Mouse (Mus musculus) heart, adult 2 months (tissue): ENCODE measurements around the gene Klhdc7b. TPM values are rescaled to one million over a fixed set of nuclear protein-coding genes. Genes with fewer than 3 reads are reported as not detected.

Experiments used
- DNase-seq, 2 experiments: peaks; one replicate each; pipeline ENCODE4 v3.0.0; 2021
- H3K27ac ChIP-seq: fragments of 200-600 bp; 2 replicates; pipeline ENCODE4 v1.8.1; 2022
- H3K27me3 ChIP-seq: fragments of 200-500 bp; 2 replicates; pipeline ENCODE4 v1.6.1; 2012; ENCODE audit warnings: mild to moderate bottlenecking, low read length, inconsistent platforms, mixed read lengths; ENCODE audit not compliant: control insufficient read depth, insufficient read depth
- H3K36me3 ChIP-seq: fragments of 200-500 bp; 2 replicates; pipeline ENCODE4 v1.6.1; 2012; ENCODE audit warnings: low read length, inconsistent platforms; ENCODE audit not compliant: control insufficient read depth, insufficient read depth
- H3K4me1 ChIP-seq: fragments of 200-500 bp; 2 replicates; pipeline ENCODE4 v1.6.1; 2011; ENCODE audit warnings: low read length; ENCODE audit not compliant: control insufficient read depth, insufficient read depth
- H3K4me3 ChIP-seq: fragments of 200-600 bp; 2 replicates; pipeline ENCODE4 v1.8.1; 2022
- H3K79me2 ChIP-seq: fragments of 200-500 bp; replicated peaks from 2 replicates; pipeline ENCODE4 v1.6.1; 2012; ENCODE audit warnings: mild to moderate bottlenecking, inconsistent platforms, low read length, moderate library complexity, mixed read lengths; ENCODE audit not compliant: control insufficient read depth, insufficient read depth
- H3K9ac ChIP-seq: fragments of 200-500 bp; 2 replicates; pipeline ENCODE4 v1.6.1; 2012; ENCODE audit warnings: low read depth, mild to moderate bottlenecking, control low read depth, inconsistent platforms, low read length, mixed read lengths
- CTCF ChIP-seq: fragments of 200-600 bp; IDR thresholded peaks from 2 replicates; pipeline ENCODE4 v1.8.1; 2022; ENCODE audit warnings: antibody characterized with exemption, mild to moderate bottlenecking, moderate library complexity
- EP300 ChIP-seq: fragments of 200-500 bp; IDR thresholded peaks from 2 replicates; pipeline ENCODE4 v1.6.1; 2011; ENCODE audit warnings: low read depth, low read length, control low read depth; ENCODE audit not compliant: insufficient read depth
- POLR2A ChIP-seq: fragments of 200-500 bp; IDR thresholded peaks from 2 replicates; pipeline ENCODE4 v1.6.1; 2011; ENCODE audit warnings: mild to moderate bottlenecking, low read depth, low read length, control low read depth; ENCODE audit not compliant: insufficient read depth
- WGBS: fragments of 180-500 bp; shearing (Covaris S2); methylation state at CpG from one replicate; pipeline ENCODE4 v1.1.7; 2018; 5-methylcytosine and 5-hydroxymethylcytosine counted together
- intact Hi-C: fragments of 180-260 bp; cut with DNase I; formaldehyde crosslinking; loops from one replicate; pipeline ENCODE4 v1.15.1; 2025
- long read RNA-seq: library from polyadenylated mRNA; stranded (forward); transcript quantifications from one replicate; pipeline ENCODE4 v2.0.0, GENCODE M21; 2021
- polyA plus RNA-seq: library from polyadenylated mRNA; depleted of rRNA; stranded (reverse); fragments of >200 nt; gene quantifications from 2 replicates; pipeline ENCODE4 v1.2.3, GENCODE M21; 2012; rRNA removed
- total RNA-seq, 2 experiments: library from RNA; stranded (reverse); gene quantifications; 2 replicates each; pipeline ENCODE4 v1.2.3; 2021

Gene Klhdc7b
- total RNA-seq = not detected
- polyA plus RNA-seq = not detected in 2 replicates
- long read RNA-seq = 0 reads

DNA sequence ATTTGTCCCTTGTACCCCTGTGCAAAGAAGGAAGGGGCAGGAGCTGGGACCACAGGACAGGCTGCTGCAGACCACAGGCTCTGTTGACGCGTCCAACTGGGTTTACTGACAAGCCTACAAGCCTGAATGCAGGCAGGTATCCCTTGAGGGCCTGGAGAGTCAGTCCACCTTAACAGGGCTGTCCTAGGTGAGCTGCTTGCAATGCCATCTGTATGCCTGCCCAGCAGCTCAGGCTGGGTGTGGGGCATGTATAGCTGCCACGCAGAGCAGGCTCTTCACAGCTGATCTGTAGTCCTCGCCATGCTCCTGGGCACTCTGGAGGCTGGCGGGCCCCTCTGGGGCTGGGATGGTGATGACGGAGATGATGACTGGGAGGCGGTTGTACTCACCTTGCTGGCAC lies at the start of gene Klhdc7b:
Gene Klhdc7b, plus strand, starts transcription at position 301 of the 400 bp plus-strand sequence.
- Histone ChIP-seq H3K4me3 (no peak within 1 kb of the TSS), H3K79me2 (no peaks in the 10 kb centered on the region), H3K9ac (no peak within 1 kb of the TSS), H3K4me1 (no peaks in the 10 kb centered on the region), H3K27ac (no peak within 1 kb of the TSS), H3K36me3 (no peaks in the 10 kb centered on the region), H3K27me3 (no peaks in the 10 kb centered on the region; the same call in 1 of the 2 replicates)
- TF ChIP-seq CTCF (no peak), EP300 (no peak), POLR2A (no peak)
- intact Hi-C loops = no loop called here
- WGBS = 82% methylated on average over 7 of the region's 7 CpGs
- DNase-seq = no peak

DNA sequence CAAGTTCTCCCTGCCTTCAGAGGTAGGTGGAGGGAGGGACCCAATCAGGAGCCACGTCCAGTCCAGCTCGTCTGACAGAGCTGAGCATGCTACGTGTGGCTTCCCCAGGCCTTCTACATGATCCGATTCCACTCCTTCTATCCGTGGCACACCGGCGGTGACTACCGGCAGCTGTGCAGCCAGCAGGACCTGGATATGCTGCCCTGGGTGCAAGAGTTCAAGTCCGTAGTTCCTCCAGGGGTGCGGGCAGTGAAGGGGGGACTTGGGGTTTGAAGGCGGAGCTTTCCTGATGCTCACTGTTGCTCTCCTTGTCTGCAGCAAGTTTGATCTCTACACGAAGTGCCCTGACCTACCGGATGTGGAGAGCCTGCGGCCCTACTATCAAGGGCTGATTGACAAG lies 48.3 kb upstream of the Klhdc7b start:
- 84% methylated on average over 14 of the region's 14 CpGs for WGBS
- Histone ChIP-seq H3K4me3 (no peak overlapping the region), H3K79me2 (no peaks in the 10 kb centered on the region), H3K36me3 (no peaks in the 10 kb centered on the region), H3K4me1 (no peaks in the 10 kb centered on the region), H3K27ac (no peak overlapping the region), H3K9ac (no peak overlapping the region), H3K27me3 (no peaks in the 10 kb centered on the region)
- no peak for DNase-seq
- TF ChIP-seq POLR2A = no peak
- no peak for TF ChIP-seq EP300
- no peak for TF ChIP-seq CTCF
- intact Hi-C loops = no loop called here

DNA sequence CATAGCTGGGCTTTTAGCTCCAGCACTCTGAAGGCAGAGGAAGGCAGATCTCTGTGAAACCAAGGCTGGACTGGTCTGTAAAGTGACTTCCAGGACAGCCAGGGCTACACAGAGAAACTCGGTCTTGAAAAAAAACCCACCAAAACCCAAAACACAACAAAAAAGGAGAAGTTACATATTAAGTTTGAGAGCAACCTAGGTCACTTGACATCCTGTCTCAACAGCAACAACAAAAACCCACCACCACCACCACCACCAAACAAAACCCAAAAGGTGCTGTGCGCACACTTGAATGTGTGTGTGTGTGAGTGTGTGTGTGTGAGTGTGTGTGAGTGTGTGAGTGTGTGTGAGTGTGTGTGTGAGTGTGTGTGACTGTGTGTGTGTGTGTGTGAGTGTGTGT lies 45.0 kb upstream of the Klhdc7b start:
- Histone ChIP-seq H3K79me2 (no peaks in the 10 kb centered on the region), H3K4me1 (no peaks in the 10 kb centered on the region), H3K27ac (no peak overlapping the region), H3K9ac (no peak overlapping the region), H3K27me3 (no peaks in the 10 kb centered on the region), H3K36me3 (no peaks in the 10 kb centered on the region), H3K4me3 (no peak overlapping the region)
- DNase-seq = no peak
- WGBS = 87% methylated on average over 2 of the region's 2 CpGs
- TF ChIP-seq EP300 = no peak
- no peak for TF ChIP-seq POLR2A
- no peak for TF ChIP-seq CTCF
- intact Hi-C loops = loop anchor here (5.0 kb wide), 1 partner anchor 193 kb away; no protein-coding TSS in a partner anchor

DNA sequence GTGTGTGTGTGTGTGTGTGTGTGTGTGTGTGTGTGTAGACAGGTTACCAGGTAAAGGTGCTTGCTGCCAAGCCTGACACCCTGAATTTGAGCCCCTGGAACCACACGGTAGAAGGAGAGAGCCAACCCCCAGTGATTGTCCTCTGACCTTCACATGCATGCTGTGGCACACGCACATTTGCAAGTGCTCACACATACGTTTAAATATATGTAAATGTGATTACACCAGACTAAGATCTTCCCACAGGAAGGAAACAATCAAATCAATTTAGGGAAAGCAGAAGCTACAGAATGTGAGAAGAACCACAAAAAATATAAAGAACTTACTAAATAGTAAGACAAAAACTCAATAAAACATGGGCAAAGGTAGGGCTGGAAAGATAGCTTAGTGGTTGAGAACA lies 44.6 kb upstream of the Klhdc7b start:
- Histone ChIP-seq H3K27ac (no peak overlapping the region), H3K4me1 (no peaks in the 10 kb centered on the region), H3K4me3 (no peak overlapping the region), H3K27me3 (no peaks in the 10 kb centered on the region), H3K79me2 (no peaks in the 10 kb centered on the region), H3K9ac (no peak overlapping the region), H3K36me3 (no peaks in the 10 kb centered on the region)
- no peak for DNase-seq
- intact Hi-C loops = loop anchor here (5.0 kb wide), 1 partner anchor 192 kb away; no protein-coding TSS in a partner anchor
- WGBS = 71% methylated on average over 3 of the region's 3 CpGs
- TF ChIP-seq CTCF = no peak
- no peak for TF ChIP-seq EP300
- TF ChIP-seq POLR2A = no peak

DNA sequence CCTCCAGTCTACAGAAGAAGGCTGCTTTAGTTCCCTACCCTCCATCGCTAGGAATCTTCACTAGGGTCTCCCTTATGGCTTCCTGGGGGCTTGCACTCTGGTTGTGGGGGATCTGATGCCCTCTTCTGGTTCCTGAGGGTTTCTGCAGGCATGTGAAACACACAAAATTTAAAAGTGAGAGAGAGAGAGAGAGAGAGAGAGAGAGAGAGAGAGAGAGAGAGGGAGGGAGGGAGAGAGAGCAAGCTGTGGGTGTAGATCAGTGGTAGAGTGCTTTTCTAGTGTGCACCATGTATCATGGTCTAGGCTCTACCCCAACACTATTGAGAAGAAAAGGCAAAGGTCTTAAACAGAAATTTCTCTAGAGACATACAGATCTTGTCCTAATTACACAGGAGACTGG lies 43.0 kb upstream of the Klhdc7b start:
- WGBS = 57% methylated on average over 1 of the region's 1 CpGs
- Histone ChIP-seq H3K4me1 (no peaks in the 10 kb centered on the region), H3K27me3 (no peaks in the 10 kb centered on the region), H3K79me2 (no peaks in the 10 kb centered on the region), H3K4me3 (no peak overlapping the region), H3K27ac (no peak overlapping the region), H3K36me3 (no peaks in the 10 kb centered on the region), H3K9ac (no peak overlapping the region)
- TF ChIP-seq POLR2A (no peak), EP300 (no peak), CTCF (no peak)
- DNase-seq = no peak
- intact Hi-C loops = loop anchor here (5.0 kb wide), 1 partner anchor 191 kb away; no protein-coding TSS in a partner anchor

DNA sequence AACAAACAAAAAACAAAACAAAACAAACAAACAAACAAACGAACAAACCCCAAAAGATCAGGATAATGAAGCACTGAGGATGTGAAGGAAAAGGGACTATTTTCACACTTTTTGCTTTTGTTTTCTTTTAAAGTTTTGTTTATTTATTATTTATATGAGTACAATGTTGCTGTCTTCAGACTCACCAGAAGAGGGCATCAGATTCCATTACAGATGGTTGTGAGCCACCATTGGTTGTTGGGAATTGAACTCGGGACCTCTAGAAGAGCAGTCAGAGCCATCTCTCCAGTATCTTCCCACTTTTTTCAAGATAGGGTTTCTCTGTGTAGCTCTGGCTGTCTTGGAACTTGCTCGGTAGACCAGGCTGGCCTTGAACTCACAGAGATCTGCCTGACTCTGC lies 41.4 kb upstream of the Klhdc7b start:
- TF ChIP-seq CTCF (peak; percentile 75), POLR2A (no peak)
- no peak for DNase-seq
- Histone ChIP-seq H3K4me1 (no peaks in the 10 kb centered on the region), H3K27me3 (no peaks in the 10 kb centered on the region), H3K4me3 (no peak overlapping the region), H3K9ac (no peak overlapping the region), H3K79me2 (no peaks in the 10 kb centered on the region), H3K36me3 (no peaks in the 10 kb centered on the region), H3K27ac (no peak overlapping the region)
- 77% methylated on average over 3 of the region's 3 CpGs for WGBS
- intact Hi-C loops = loop anchor here (5.0 kb wide), 1 partner anchor 189 kb away; no protein-coding TSS in a partner anchor
